Comparison of ENCODE assay signal across 8 mouse cellular contexts in genomic region chr19:25132322-25132721, GRCm38 (mm10).
A peak's percentile ranks its signal among the peaks of the same experiment; 100 is the strongest.
DNase-seq lines count a peak whose midpoint lies in the region; ATAC-seq and TF ChIP-seq lines count a peak whose summit lies in the region.
"Had no signal": no experiment of that assay in that cellular context is flagged by ENCODE, and none has a peak within 500 bp of the region (broad histone marks: within the 10 kb centered on the region; RNA-seq: fewer than 3 reads in every experiment).

No protein-coding gene starts in this region.

- no peaks in the 10 kb centered on the region for H3K27me3 ChIP-seq in intestine, postnatal 0 days (replicated peaks; ENCODE audit: control insufficient read depth, insufficient read depth, low read length)
- no peaks in the 10 kb centered on the region for H3K27me3 ChIP-seq in intestine, embryonic 16.5 days (replicated peaks; ENCODE audit: control insufficient read depth, insufficient read depth, low read length)
- H3K27me3 ChIP-seq in CH12.LX (replicated peaks), result no peaks in the 10 kb centered on the region
- H3K27me3 ChIP-seq: neural tube, embryonic 13.5 days had no signal

- peak; percentile 15 for TF ChIP-seq RAD21 in CH12.LX (IDR thresholded peaks at IDR 0.05; ENCODE audit: low read depth, low read length)

- ATAC-seq in intestine, postnatal 0 days, result no peak
- no peak for ATAC-seq in intestine, embryonic 16.5 days

- dilution Hi-C loops in CH12.LX (cut with MboI; ENCODE audit: extremely low pct_ligation_motif_present, extremely low pct_unique_long_range_greater_than_20kb, low sequenced_read_pairs), result no loop called here

- H3K79me2 ChIP-seq in CH12.LX (replicated peaks; ENCODE audit: control insufficient read depth, extremely low read depth, insufficient read depth, poor library complexity, severe bottlenecking), result no peaks in the 10 kb centered on the region; the same call in 1 of the 2 replicates

- H3K4me3 ChIP-seq in intestine, postnatal 0 days (ENCODE audit: low read depth, low read length), result no peak overlapping the region
- no peak overlapping the region for H3K4me3 ChIP-seq in intestine, embryonic 16.5 days (ENCODE audit: low read length)
- H3K4me3 ChIP-seq in CH12.LX (replicated peaks in 1 of 3; ENCODE audit: low read depth in 2 of 3, low read length in 2 of 3, poor library complexity in 1 of 3), result no peak overlapping the region
- H3K4me3 ChIP-seq: neural tube, embryonic 13.5 days had no signal

- H3K4me2 ChIP-seq in intestine, postnatal 0 days (replicated peaks; ENCODE audit: low read depth), result no peak overlapping the region
- no peak overlapping the region for H3K4me2 ChIP-seq in intestine, embryonic 16.5 days (ENCODE audit: low read depth, low read length)
- H3K4me2 ChIP-seq in CH12.LX (ENCODE audit: insufficient read depth, low read depth, poor library complexity, severe bottlenecking), result no peak overlapping the region
- H3K4me2 ChIP-seq: neural tube, embryonic 13.5 days had no signal

- TF ChIP-seq POLR2A in CH12.LX (IDR thresholded peaks at IDR 0.05; ENCODE audit: low read depth, low read length), result no peak

- H3K27ac ChIP-seq in intestine, postnatal 0 days (ENCODE audit: low read depth, low read length), result no peak overlapping the region
- no peak overlapping the region for H3K27ac ChIP-seq in intestine, embryonic 16.5 days (ENCODE audit: low read length)
- no peak overlapping the region for H3K27ac ChIP-seq in CH12.LX (ENCODE audit: insufficient read depth, low read depth)
- H3K27ac ChIP-seq: neural tube, embryonic 13.5 days had no signal

- no peak overlapping the region for H3K9ac ChIP-seq in intestine, postnatal 0 days (ENCODE audit: low read depth, low read length)
- H3K9ac ChIP-seq in intestine, embryonic 16.5 days (ENCODE audit: low read depth, low read length), result no peak overlapping the region
- no peak overlapping the region for H3K9ac ChIP-seq in CH12.LX (ENCODE audit: insufficient read depth, low read depth)
- H3K9ac ChIP-seq: neural tube, embryonic 13.5 days had no signal

- WGBS in intestine, postnatal 0 days, result 10% methylated on average over 4 of the region's 4 CpGs
- 21% methylated on average over 4 of the region's 4 CpGs for WGBS in intestine, embryonic 16.5 days

- peak; percentile 69 for TF ChIP-seq CTCF in intestine, postnatal 0 days (IDR thresholded peaks at IDR 0.05; ENCODE audit: low read depth)
- TF ChIP-seq CTCF in CH12.LX (conservative IDR thresholded peaks at IDR 0.05 in 1 of 2, IDR thresholded peaks at IDR 0.05 in 1 of 2; ENCODE audit: low read depth in 2 of 2, low read length in 2 of 2), result peak in 1 of 2 experiments; percentile 40; a peak in 2 of 4 replicates

- H3K36me3 ChIP-seq in intestine, postnatal 0 days (ENCODE audit: control insufficient read depth, insufficient read depth), result peaks cover 10% of the 10 kb centered on the region; the same call in 1 of the 2 replicates
- no peaks in the 10 kb centered on the region for H3K36me3 ChIP-seq in intestine, embryonic 16.5 days (ENCODE audit: control insufficient read depth, insufficient read depth, low read length)
- peaks cover 67 to 88% of the 10 kb centered on the region in 2 experiments for H3K36me3 ChIP-seq in CH12.LX (replicated peaks in 1 of 2; ENCODE audit: control insufficient read depth in 1 of 2, insufficient read depth in 1 of 2, low read length in 1 of 2)
- H3K36me3 ChIP-seq: neural tube, embryonic 13.5 days had no signal

- DNase-seq in 416B (ENCODE audit: low read depth) (peak; percentile 66), CH12.LX (ENCODE audit: extremely low read depth) (peak; percentile 15)
- DNase-seq in induced T-regulatory cell, adult 2 months (ENCODE audit: low read depth), result peak; percentile 53
- no peak for DNase-seq in urinary bladder, postnatal 25 days (ENCODE audit: low spot score)
- no peak for DNase-seq in adrenal gland, postnatal 25 days

- in situ Hi-C loops in CH12.LX (cut with MboI; ENCODE audit: low pct_ligation_motif_present, low pct_unique_long_range_greater_than_20kb, low sequenced_read_pairs), result no loop called here

- no peaks in the 10 kb centered on the region for H3K4me1 ChIP-seq in intestine, postnatal 0 days (replicated peaks; ENCODE audit: control insufficient read depth, insufficient read depth, low read length)
- H3K4me1 ChIP-seq in intestine, embryonic 16.5 days (ENCODE audit: control insufficient read depth, insufficient read depth, low read length), result no peaks in the 10 kb centered on the region
- H3K4me1 ChIP-seq in CH12.LX (ENCODE audit: control insufficient read depth in 1 of 2, insufficient read depth in 2 of 2), result peaks cover 0 to 15% of the 10 kb centered on the region in 2 experiments; a peak in 2 of 4 replicates
- H3K4me1 ChIP-seq: neural tube, embryonic 13.5 days had no signal

- TF ChIP-seq EP300 in CH12.LX (IDR thresholded peaks at IDR 0.05; ENCODE audit: low read length), result no peak

- no peaks in the 10 kb centered on the region for H3K9me3 ChIP-seq in intestine, postnatal 0 days (ENCODE audit: control insufficient read depth)
- no peaks in the 10 kb centered on the region for H3K9me3 ChIP-seq in intestine, embryonic 16.5 days (ENCODE audit: control insufficient read depth, low read length)
- H3K9me3 ChIP-seq in CH12.LX (replicated peaks; ENCODE audit: low read length), result no peaks in the 10 kb centered on the region
- H3K9me3 ChIP-seq: neural tube, embryonic 13.5 days had no signal

TF ChIP-seq in CH12.LX, 34 proteins besides CTCF, POLR2A, EP300 and RAD21:
- TF ChIP-seq SMC3 (IDR thresholded peaks at IDR 0.05; ENCODE audit: low read depth, low read length), result peak; percentile 18; the same call in 1 of the 2 replicates
- no peak for TF ChIP-seq CHD1 (IDR thresholded peaks at IDR 0.05; ENCODE audit: low read depth, low read length)

Comparison
In these comparisons a context has a peak if more than half of its experiments do, and no peak if none do; other contexts are left out.
1. DNase-seq: peak in 416B (single experiment), CH12.LX (single experiment) and induced T-regulatory cell, adult 2 months (single experiment); none in urinary bladder, postnatal 25 days (single experiment) and adrenal gland, postnatal 25 days (single experiment).